Mouse (Mus musculus): ENCODE data around the gene Tm7sf3.

DNA sequence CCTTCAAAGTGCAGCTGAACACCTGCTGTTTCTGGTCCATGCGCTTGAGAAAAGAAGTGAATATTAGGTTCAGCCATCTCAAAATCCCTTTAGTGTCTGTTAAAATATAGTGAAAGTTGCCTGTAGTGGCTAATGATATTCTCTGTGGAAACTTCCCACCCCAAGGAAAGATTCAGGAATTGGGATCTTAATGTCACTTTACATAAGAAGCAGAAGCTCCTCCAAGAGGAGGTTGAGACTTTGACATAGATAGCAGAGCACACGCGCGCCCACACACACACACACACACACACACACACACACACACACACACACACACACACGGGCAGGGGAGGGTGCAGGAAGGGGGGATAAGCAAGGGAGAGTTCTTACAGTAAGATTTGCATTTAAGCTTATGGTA, 57.5 kb downstream of the Tm7sf3 start:
- TF ChIP-seq CTCF (IDR thresholded peaks at IDR 0.05; ENCODE audit: extremely low read depth, insufficient read depth, low read length) = no peak
- TF ChIP-seq POLR2A (IDR thresholded peaks at IDR 0.05; ENCODE audit: extremely low read depth, insufficient read depth, low read length) = no peak
